Mouse (Mus musculus) heart, postnatal 0 days (tissue): Measurements from ENCODE around the gene Mtrf1l.

Source experiments
- CTCF ChIP-seq: IDR thresholded peaks from 2 replicates; pipeline ENCODE4 v1.5.1; 2016; ENCODE audit warnings: antibody characterized with exemption, control low read depth, low read depth
- EP300 ChIP-seq: IDR thresholded peaks from 2 replicates; pipeline ENCODE4 v1.6.1; 2016; ENCODE audit warnings: antibody characterized with exemption, low read depth

GRCm38 (mm10) chr10:5806996-5807395 lies 16.7 kb downstream of the Mtrf1l start:
- TF ChIP-seq EP300 (no peak), CTCF (no peak)
